Mouse (Mus musculus) MEL (cell line): ENCODE measurements at regions not wholly inside any gene's neighbourhood (a gene's known extent, or its start where the extent isn't known, plus 50 kb on each side); places are given as distances from the start of the nearest gene placed in this dataset.

ENCODE experiments used
- DNase-seq: peaks from one replicate; pipeline ENCODE4 v3.0.0; 2011; ENCODE audit warnings: low read depth, low spot score
- H3K27ac ChIP-seq: 2 replicates; pipeline ENCODE4 v1.5.1; 2012; ENCODE audit warnings: low read depth, mild to moderate bottlenecking, control low read depth, low read length, moderate library complexity; ENCODE audit not compliant: control insufficient read depth
- H3K27me3 ChIP-seq, 2 experiments: fragments of 150-350 bp in 1 of 2; sonication (generic) in 1 of 2; 2 replicates each; pipeline ENCODE4 v1.6.1; 2012; ENCODE audit warnings: low read length in 2 of 2, mild to moderate bottlenecking in 2 of 2, improper control_type of control experiment in 1 of 2, moderate library complexity in 1 of 2; ENCODE audit not compliant: insufficient read depth in 2 of 2, control insufficient read depth in 1 of 2
- H3K36me3 ChIP-seq, 2 experiments: 2 replicates each; pipeline ENCODE4 v1.6.1; 2012 to 2014; ENCODE audit warnings: low read length in 2 of 2, improper control_type of control experiment in 1 of 2, inconsistent platforms in 1 of 2, mild to moderate bottlenecking in 1 of 2; ENCODE audit not compliant: insufficient read depth in 2 of 2, control insufficient read depth in 1 of 2
- H3K4me1 ChIP-seq, 2 experiments: fragments of 150-350 bp in 1 of 2; sonication (generic) in 1 of 2; 2 replicates each; pipeline ENCODE4 v1.6.1; 2012; ENCODE audit warnings: low read length in 2 of 2, improper control_type of control experiment in 1 of 2, mild to moderate bottlenecking in 1 of 2; ENCODE audit not compliant: insufficient read depth in 2 of 2, control insufficient read depth in 1 of 2
- H3K4me3 ChIP-seq, 2 experiments: fragments of 150-350 bp in 1 of 2; sonication (generic) in 1 of 2; 2 replicates each; pipeline ENCODE4 v1.5.1; 2012; ENCODE audit warnings: low read depth in 2 of 2, low read length in 2 of 2, mild to moderate bottlenecking in 2 of 2, moderate library complexity in 2 of 2, control low read depth in 1 of 2, improper control_type of control experiment in 1 of 2; ENCODE audit not compliant: control insufficient read depth in 1 of 2, insufficient read depth in 1 of 2
- H3K79me2 ChIP-seq: 2 replicates; pipeline ENCODE4 v1.6.1; 2012; ENCODE audit warnings: mild to moderate bottlenecking, low read length, moderate library complexity; ENCODE audit not compliant: control insufficient read depth, poor library complexity, insufficient read depth
- H3K9ac ChIP-seq: 2 replicates; pipeline ENCODE4 v1.6.1; 2012; ENCODE audit warnings: low read depth, mild to moderate bottlenecking, control low read depth, low read length, moderate library complexity; ENCODE audit not compliant: control insufficient read depth, poor library complexity, severe bottlenecking
- H3K9me3 ChIP-seq: fragments of 150-350 bp; sonication (generic); replicated peaks from 2 replicates; pipeline ENCODE4 v1.6.1; 2012; ENCODE audit warnings: mild to moderate bottlenecking, low read length, improper control_type of control experiment, moderate library complexity; ENCODE audit not compliant: insufficient read depth
- BHLHE40 ChIP-seq: IDR thresholded peaks from 2 replicates; pipeline ENCODE4 v1.6.1; 2012; ENCODE audit warnings: low read depth, mild to moderate bottlenecking, inconsistent platforms, low read length, improper control_type of control experiment, borderline replicate concordance
- CHD1 ChIP-seq: IDR thresholded peaks from 2 replicates; pipeline ENCODE4 v1.6.1; 2012; ENCODE audit warnings: low read depth, mild to moderate bottlenecking, inconsistent platforms, low read length, improper control_type of control experiment
- CTCF ChIP-seq, 3 experiments: IDR thresholded peaks in 2 of 3; conservative IDR thresholded peaks in 1 of 3; 2 replicates each; pipeline ENCODE4 v1.5.1; 2011 to 2012; ENCODE audit warnings: low read length in 3 of 3, low read depth in 2 of 3, mild to moderate bottlenecking in 2 of 3, improper control_type of control experiment in 1 of 3, inconsistent platforms in 1 of 3, mixed read lengths in 1 of 3, moderate library complexity in 1 of 3; ENCODE audit not compliant: control insufficient read depth in 1 of 3, insufficient read depth in 1 of 3, poor library complexity in 1 of 3, severe bottlenecking in 1 of 3
- EP300 ChIP-seq, 2 experiments: IDR thresholded peaks; 2 replicates each; pipeline ENCODE4 v1.6.1; 2011; ENCODE audit warnings: improper control_type of control experiment in 2 of 2, low read length in 2 of 2, low read depth in 1 of 2, mild to moderate bottlenecking in 1 of 2
- ETS1 ChIP-seq: IDR thresholded peaks from 2 replicates; pipeline ENCODE4 v1.6.1; 2012; ENCODE audit warnings: low read depth, mild to moderate bottlenecking, inconsistent platforms, low read length, improper control_type of control experiment, moderate library complexity
- GABPA ChIP-seq: IDR thresholded peaks from 2 replicates; pipeline ENCODE4 v1.6.1; 2012; ENCODE audit warnings: low read depth, mild to moderate bottlenecking, inconsistent platforms, low read length, improper control_type of control experiment, moderate library complexity
- GATA1 ChIP-seq: IDR thresholded peaks from 2 replicates; pipeline ENCODE4 v1.6.1; 2011; ENCODE audit warnings: low read depth, low read length, improper control_type of control experiment
- HCFC1 ChIP-seq: IDR thresholded peaks from 2 replicates; pipeline ENCODE4 v1.6.1; 2012; ENCODE audit warnings: low read depth, mild to moderate bottlenecking, inconsistent platforms, low read length, improper control_type of control experiment, moderate library complexity
- JUND ChIP-seq: IDR thresholded peaks from 2 replicates; pipeline ENCODE4 v1.6.1; 2011; ENCODE audit warnings: low read depth, mild to moderate bottlenecking, improper control_type of control experiment, low read length
- MAX ChIP-seq: IDR thresholded peaks from 2 replicates; pipeline ENCODE4 v1.6.1; 2011; ENCODE audit warnings: low read length, improper control_type of control experiment
- MAZ ChIP-seq: IDR thresholded peaks from 2 replicates; pipeline ENCODE4 v1.6.1; 2012; ENCODE audit warnings: low read depth, mild to moderate bottlenecking, inconsistent platforms, low read length, improper control_type of control experiment
- MEF2A ChIP-seq: IDR thresholded peaks from 2 replicates; pipeline ENCODE4 v1.6.1; 2014; ENCODE audit warnings: low read depth, mild to moderate bottlenecking, inconsistent platforms, low read length, improper control_type of control experiment; ENCODE audit not compliant: poor library complexity, insufficient replicate concordance, severe bottlenecking; ENCODE audit errors: extremely low read depth
- MXI1 ChIP-seq: IDR thresholded peaks from 2 replicates; pipeline ENCODE4 v1.6.1; 2011; ENCODE audit warnings: mild to moderate bottlenecking, low read depth, low read length, improper control_type of control experiment
- MYB ChIP-seq: IDR thresholded peaks from 2 replicates; pipeline ENCODE4 v1.6.1; 2011; ENCODE audit warnings: mild to moderate bottlenecking, low read depth, low read length, improper control_type of control experiment
- NELFE ChIP-seq: IDR thresholded peaks from 2 replicates; pipeline ENCODE4 v1.6.1; 2011; ENCODE audit warnings: low read depth, low read length, improper control_type of control experiment
- POLR2AphosphoS2 ChIP-seq: IDR thresholded peaks from 2 replicates; pipeline ENCODE4 v1.6.1; 2011; ENCODE audit warnings: low read length, improper control_type of control experiment
- POLR2AphosphoS5 ChIP-seq: IDR thresholded peaks from 2 replicates; pipeline ENCODE4 v1.6.1; 2012; ENCODE audit warnings: low read depth, borderline replicate concordance, mild to moderate bottlenecking, inconsistent platforms, low read length, moderate library complexity, mixed read lengths
- RAD21 ChIP-seq: IDR thresholded peaks from 2 replicates; pipeline ENCODE4 v1.6.1; 2011; ENCODE audit warnings: mild to moderate bottlenecking, low read depth, low read length, improper control_type of control experiment
- UBTF ChIP-seq: IDR thresholded peaks from 2 replicates; pipeline ENCODE4 v1.6.1; 2012; ENCODE audit warnings: low read depth, mild to moderate bottlenecking, inconsistent platforms, low read length, improper control_type of control experiment, moderate library complexity, borderline replicate concordance; ENCODE audit not compliant: insufficient read depth
- USF2 ChIP-seq, 2 experiments: IDR thresholded peaks; 2 replicates each; pipeline ENCODE4 v1.6.1; 2011 to 2012; ENCODE audit warnings: improper control_type of control experiment in 2 of 2, low read length in 2 of 2, borderline replicate concordance in 1 of 2, inconsistent platforms in 1 of 2, low read depth in 1 of 2, mild to moderate bottlenecking in 1 of 2; ENCODE audit not compliant: insufficient read depth in 1 of 2
- ZMIZ1 ChIP-seq: IDR thresholded peaks from 2 replicates; pipeline ENCODE4 v1.6.1; 2012; ENCODE audit warnings: low read depth, mild to moderate bottlenecking, inconsistent platforms, low read length, improper control_type of control experiment, moderate library complexity

DNA sequence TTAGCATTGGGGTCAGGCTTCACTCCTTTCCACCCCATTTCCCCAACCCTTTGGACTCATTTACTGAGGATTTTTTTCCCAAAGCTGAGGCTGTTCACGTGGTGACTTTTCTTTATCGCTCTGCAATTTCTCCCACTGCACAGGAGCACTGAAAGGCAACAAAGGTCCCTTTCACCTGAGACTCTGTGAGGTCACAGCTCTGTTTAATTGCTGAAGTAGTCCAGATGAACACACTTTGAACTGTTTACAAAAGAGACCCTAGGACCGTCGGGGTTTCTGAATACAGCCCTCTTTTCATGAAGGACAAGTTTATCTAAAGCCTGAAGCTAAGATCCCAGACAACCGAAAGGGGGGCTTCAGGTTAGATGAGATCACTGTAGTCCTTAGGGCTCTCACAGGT, 293.6 kb downstream of the Stim2 start:
- no peaks in the 10 kb centered on the region for H3K9me3 ChIP-seq
- no peak overlapping the region for H3K9ac ChIP-seq
- H3K4me1 ChIP-seq: no peaks in the 10 kb centered on the region
- no peaks in the 10 kb centered on the region for H3K79me2 ChIP-seq
- no peak overlapping the region for H3K4me3 ChIP-seq
- H3K27me3 ChIP-seq: no peaks in the 10 kb centered on the region
- DNase-seq: no peak
- no peaks in the 10 kb centered on the region for H3K36me3 ChIP-seq
- TF ChIP-seq JUND (no peak), RAD21 (no peak), ETS1 (no peak), USF2 (IDR thresholded peaks at IDR 0.05; ENCODE audit: borderline replicate concordance in 1 of 2, insufficient read depth in 1 of 2, low read depth in 1 of 2, low read length in 2 of 2) (no peak), MYB (no peak), MEF2A (no peak), GABPA (no peak)
- TF ChIP-seq, all 39 proteins: peak for 0
- H3K27ac ChIP-seq: no peak overlapping the region

GRCm38 (mm10) chr5:54313660-54314279, 315.5 kb downstream of the Stim2 start:
- TF ChIP-seq CTCF (IDR thresholded peaks at IDR 0.05 in 2 of 3, conservative IDR thresholded peaks at IDR 0.05 in 1 of 3; ENCODE audit: control insufficient read depth in 1 of 3, insufficient read depth in 1 of 3, low read depth in 2 of 3, low read length in 3 of 3, poor library complexity in 1 of 3, severe bottlenecking in 1 of 3): no peak
- no peak for TF ChIP-seq MAZ
- no peak for TF ChIP-seq MAX
- TF ChIP-seq GATA1: no peak
- no peak for TF ChIP-seq UBTF
- TF ChIP-seq EP300 (IDR thresholded peaks at IDR 0.05; ENCODE audit: low read depth in 1 of 2, low read length in 2 of 2): no peak
- TF ChIP-seq ETS1: no peak
- TF ChIP-seq MXI1: no peak
- no peak for TF ChIP-seq POLR2AphosphoS2
- no peak for TF ChIP-seq ZMIZ1
- no peak for TF ChIP-seq CHD1
- TF ChIP-seq HCFC1: no peak
- no peak for TF ChIP-seq POLR2AphosphoS5
- TF ChIP-seq NELFE: no peak
- TF ChIP-seq BHLHE40: no peak
- no peak for TF ChIP-seq GABPA
- H3K79me2 ChIP-seq: no peaks in the 10 kb centered on the region
- H3K4me3 ChIP-seq: no peak overlapping the region
- DNase-seq: no peak
- no peaks in the 10 kb centered on the region for H3K36me3 ChIP-seq
- no peaks in the 10 kb centered on the region for H3K27me3 ChIP-seq
- H3K4me1 ChIP-seq: no peaks in the 10 kb centered on the region
- H3K9me3 ChIP-seq: no peaks in the 10 kb centered on the region
- H3K9ac ChIP-seq: no peak overlapping the region
- no peak overlapping the region for H3K27ac ChIP-seq
